In genomic region chr13:55011103-55011502, GRCm38 (mm10) we compare ENCODE assay signal across 22 mouse cellular contexts.
"Had no signal": no experiment of that assay in that cellular context is flagged by ENCODE, and none has a peak within 500 bp of the region (broad histone marks: within the 10 kb centered on the region; RNA-seq: fewer than 3 reads in every experiment).

No protein-coding gene starts in this region.

- ATAC-seq: forebrain, embryonic 13.5 days had no signal

- H3K4me2 ChIP-seq: embryonic facial prominence, embryonic 12.5 days; embryonic facial prominence, embryonic 15.5 days; forebrain, embryonic 15.5 days had no signal

- DNase-seq: cerebellum, adult 8-10 months; cerebellum, adult 9-10 months; cerebellum, adult 9-11 months; cerebellum, postnatal 14 days; cerebellum, postnatal 36 days; gastrocnemius, adult 2 months; gastrocnemius, postnatal 10 days; gastrocnemius, postnatal 14 days; gastrocnemius, postnatal 25 days; gastrocnemius, postnatal 36 days; heart, adult 11 months; heart, adult 18-20 months; heart, adult 2 months had no signal

- H3K9me3 ChIP-seq: embryonic facial prominence, embryonic 10.5 days; embryonic facial prominence, embryonic 12.5 days; embryonic facial prominence, embryonic 13.5 days; embryonic facial prominence, embryonic 15.5 days; forebrain, embryonic 12.5 days; forebrain, embryonic 13.5 days; forebrain, embryonic 15.5 days had no signal

- H3K27ac ChIP-seq: embryonic facial prominence, embryonic 10.5 days; embryonic facial prominence, embryonic 12.5 days; embryonic facial prominence, embryonic 13.5 days; embryonic facial prominence, embryonic 15.5 days; forebrain, embryonic 12.5 days; forebrain, embryonic 13.5 days; forebrain, embryonic 15.5 days; gastrocnemius, adult 2 months; heart, adult 2 months had no signal

- H3K4me3 ChIP-seq: embryonic facial prominence, embryonic 12.5 days; embryonic facial prominence, embryonic 13.5 days; embryonic facial prominence, embryonic 15.5 days; erythroblast, embryonic 14.5 days; forebrain, embryonic 12.5 days; forebrain, embryonic 13.5 days; forebrain, embryonic 15.5 days; gastrocnemius, adult 2 months; heart, adult 2 months had no signal

- H3K27me3 ChIP-seq: embryonic facial prominence, embryonic 15.5 days; forebrain, embryonic 15.5 days had no signal

- H3K36me3 ChIP-seq: embryonic facial prominence, embryonic 10.5 days; embryonic facial prominence, embryonic 12.5 days; embryonic facial prominence, embryonic 13.5 days; embryonic facial prominence, embryonic 15.5 days; forebrain, embryonic 12.5 days; forebrain, embryonic 15.5 days had no signal

- H3K9ac ChIP-seq: embryonic facial prominence, embryonic 12.5 days; embryonic facial prominence, embryonic 13.5 days; embryonic facial prominence, embryonic 15.5 days; forebrain, embryonic 12.5 days; forebrain, embryonic 13.5 days; forebrain, embryonic 15.5 days; forebrain, postnatal 0 days had no signal
